Mouse (Mus musculus) Patski (cell line): Measurements from ENCODE around the gene Arv1. TPM values are rescaled to one million over a fixed set of nuclear protein-coding genes. Genes with fewer than 3 reads are reported as not detected.

Source experiments
- ATAC-seq: fragments of 100-300 bp; one replicate; pipeline ENCODE4 v1.8.0; 2021
- CTCF ChIA-PET: fragments of 350-600 bp; sonication (Branson Sonifier 250); formaldehyde crosslinking; loops from one replicate; lab custom pipeline; 2022; ENCODE audit warnings: inconsistent platforms; lab: Charles Lee
- POLR2A ChIA-PET: fragments of 350-600 bp; sonication (Branson Sonifier 250); formaldehyde crosslinking; loops from one replicate; lab custom pipeline; 2022; ENCODE audit warnings: antibody characterized with exemption, inconsistent platforms; lab: Charles Lee
- DNase-seq: peaks from one replicate; pipeline ENCODE4 v3.0.0-alpha.2; 2011; ENCODE audit warnings: low read depth, low spot score
- H3K27me3 ChIP-seq: fragments of 371-371 bp; one replicate; pipeline ENCODE4 v1.5.1; 2021
- CTCF ChIP-seq: fragments of 100-300 bp; IDR thresholded peaks from one replicate; pipeline ENCODE4 v1.5.1; 2021
- in situ Hi-C: fragments of 300-500 bp; cut with MboI; formaldehyde crosslinking; loops from 3 replicates; pipeline ENCODE4 v1.11.1; 2018; ENCODE audit warnings: low pct_unique_long_range_greater_than_20kb, mixed read lengths
- polyA plus RNA-seq: library from polyadenylated mRNA; unstranded; gene quantifications from one replicate; pipeline ENCODE4 v1.2.3, GENCODE M21; 2021

Arv1 gene
- polyA plus RNA-seq, 1 experiment from 2014 or later = 18.5 TPM

GRCm38 (mm10) chr8:124754101-124754791, 32.3 kb downstream of the Arv1 start:
- ATAC-seq = peak; percentile 50
- peaks cover 5% of the 10 kb centered on the region for H3K27me3 ChIP-seq
- CTCF ChIA-PET = interaction anchor here (1.4 to 1.5 kb wide), 3 partner anchors 13 to 23 kb away, joined by 4 to 6 read pairs (median 4); no protein-coding TSS in a partner anchor
- no peak for TF ChIP-seq CTCF
- POLR2A ChIA-PET = interaction anchor here (0.6 kb wide), 1 partner anchor 110 kb away, joined by 3 read pairs; no protein-coding TSS in a partner anchor
- DNase-seq = no peak
- in situ Hi-C loops = no loop called here

GRCm38 (mm10) chr8:124754792-124755190, 32.9 kb downstream of the Arv1 start:
- TF ChIP-seq CTCF = no peak
- CTCF ChIA-PET = interaction anchor here (1.4 to 1.5 kb wide), 2 partner anchors 13 to 23 kb away, joined by 4 to 6 read pairs; no protein-coding TSS in a partner anchor
- DNase-seq = no peak
- POLR2A ChIA-PET = no interaction called here
- in situ Hi-C loops = no loop called here
- no peak for ATAC-seq
- peaks cover 5% of the 10 kb centered on the region for H3K27me3 ChIP-seq

- TF ChIP-seq CTCF = no peak
- H3K27me3 ChIP-seq = peaks cover 10% of the 10 kb centered on the region
- ChIA-PET CTCF (no interaction called here), POLR2A (no interaction called here)
- ATAC-seq (no peak), DNase-seq (no peak)
- in situ Hi-C loops = no loop called here
Observed at GRCm38 (mm10) chr8:124755481-124755880, 33.5 kb downstream of the Arv1 start.

GRCm38 (mm10) chr8:124756153-124756552, 34.2 kb downstream of the Arv1 start:
- ATAC-seq = no peak
- no peak for DNase-seq
- POLR2A ChIA-PET = no interaction called here
- in situ Hi-C loops = no loop called here
- CTCF ChIA-PET = no interaction called here
- H3K27me3 ChIP-seq = peaks cover 10% of the 10 kb centered on the region
- no peak for TF ChIP-seq CTCF

- peaks cover 8% of the 10 kb centered on the region for H3K27me3 ChIP-seq
- no peak for ATAC-seq
- ChIA-PET CTCF (no interaction called here), POLR2A (no interaction called here)
- in situ Hi-C loops = no loop called here
- no peak for DNase-seq
- TF ChIP-seq CTCF = no peak
Observed at GRCm38 (mm10) chr8:124756601-124757000, 34.7 kb downstream of the Arv1 start.

- in situ Hi-C loops = no loop called here
- ChIA-PET POLR2A (no interaction called here), CTCF (interaction anchor here (0.7 to 1.6 kb wide), 8 partner anchors 10 to 73 kb away, joined by 3 to 5 read pairs (median 4); no protein-coding TSS in a partner anchor)
- peaks cover 12% of the 10 kb centered on the region for H3K27me3 ChIP-seq
- TF ChIP-seq CTCF = peak; percentile 79
- ATAC-seq = no peak
- DNase-seq = no peak
Observed at GRCm38 (mm10) chr8:124758544-124758943, 36.6 kb downstream of the Arv1 start.

GRCm38 (mm10) chr8:124763061-124763460, 41.1 kb downstream of the Arv1 start:
- peaks cover 19% of the 10 kb centered on the region for H3K27me3 ChIP-seq
- ChIA-PET CTCF (no interaction called here), POLR2A (interaction anchor here (0.6 kb wide), 1 partner anchor 1276 kb away, joined by 3 read pairs; no protein-coding TSS in a partner anchor)
- no peak for ATAC-seq
- TF ChIP-seq CTCF = no peak
- in situ Hi-C loops = no loop called here
- no peak for DNase-seq

GRCm38 (mm10) chr8:124772389-124772788, 50.5 kb downstream of the Arv1 start:
- POLR2A ChIA-PET = no interaction called here

GRCm38 (mm10) chr8:124775695-124776094, 53.8 kb downstream of the Arv1 start:
- DNase-seq = no peak
- CTCF ChIA-PET = interaction anchor here (1.1 to 1.7 kb wide), 2 partner anchors 17 to 37 kb away, joined by 3 to 4 read pairs; no protein-coding TSS in a partner anchor
- peak; percentile 92 for TF ChIP-seq CTCF

More at GRCm38 (mm10) chr8:124772389-124772788, 50.5 kb downstream of the Arv1 start:
- DNase-seq (no peak), ATAC-seq (no peak)
- in situ Hi-C loops = no loop called here
- CTCF ChIA-PET = no interaction called here
- H3K27me3 ChIP-seq = peaks cover 11% of the 10 kb centered on the region
- TF ChIP-seq CTCF = no peak

GRCm38 (mm10) chr8:124780236-124780635, 58.3 kb downstream of the Arv1 start:
- peak; percentile 44 for DNase-seq
- peak; percentile 83 for ATAC-seq
- in situ Hi-C loops = no loop called here

More at GRCm38 (mm10) chr8:124775695-124776094, 53.8 kb downstream of the Arv1 start:
- POLR2A ChIA-PET = interaction anchor here (0.5 kb wide), 1 partner anchor 170 kb away, joined by 11 read pairs; no protein-coding TSS in a partner anchor
- peaks cover 11% of the 10 kb centered on the region for H3K27me3 ChIP-seq
- in situ Hi-C loops = no loop called here
- ATAC-seq = no peak

GRCm38 (mm10) chr8:124782431-124782830, 60.5 kb downstream of the Arv1 start:
- no peak for TF ChIP-seq CTCF
- ATAC-seq (no peak), DNase-seq (no peak)
- ChIA-PET POLR2A (interaction anchor here (0.6 kb wide), 1 partner anchor 20 kb away, joined by 3 read pairs; no protein-coding TSS in a partner anchor), CTCF (interaction anchor here (0.6 kb wide), 1 partner anchor 27 kb away, joined by 4 read pairs; no protein-coding TSS in a partner anchor)
- peaks cover 25% of the 10 kb centered on the region for H3K27me3 ChIP-seq
- in situ Hi-C loops = no loop called here

More at GRCm38 (mm10) chr8:124780236-124780635, 58.3 kb downstream of the Arv1 start:
- H3K27me3 ChIP-seq = peaks cover 19% of the 10 kb centered on the region
- POLR2A ChIA-PET = no interaction called here
- no peak for TF ChIP-seq CTCF
- CTCF ChIA-PET = interaction anchor here (0.5 to 0.9 kb wide), 2 partner anchors 31 to 606 kb away, joined by 3 read pairs; no protein-coding TSS in a partner anchor
